Mouse (Mus musculus) hindbrain, embryonic 11.5 days (tissue): ENCODE results near the gene Xrcc1. TPM values are rescaled to one million over a fixed set of nuclear protein-coding genes. Genes with fewer than 3 reads are reported as not detected.
A peak's percentile ranks its signal among the peaks of the same experiment; 100 is the strongest.

Experiments used
- ATAC-seq: fragments of 200-750 bp; cut with Nextera tagmentation; 2 replicates; pipeline ENCODE4 v1.8.0; 2017; ENCODE audit warnings: mild to moderate bottlenecking, moderate TSS enrichment, moderate library complexity; ENCODE audit not compliant: low FRiP score
- DNase-seq: peaks from one replicate; pipeline ENCODE4 v3.0.0-alpha.2; 2015; ENCODE audit warnings: low spot score
- H3K27ac ChIP-seq: fragments of 300-500 bp; sonication (generic); 2 replicates; pipeline ENCODE4 v1.5.1; 2014; ENCODE audit warnings: mild to moderate bottlenecking, low read depth, low read length
- H3K27me3 ChIP-seq: fragments of 300-500 bp; sonication (generic); 2 replicates; pipeline ENCODE4 v1.6.1; 2014; ENCODE audit warnings: mild to moderate bottlenecking, low read length, moderate library complexity, mixed read lengths; ENCODE audit not compliant: control insufficient read depth, insufficient read depth
- H3K36me3 ChIP-seq: fragments of 300-500 bp; sonication (generic); 2 replicates; pipeline ENCODE4 v1.6.1; 2014; ENCODE audit warnings: mild to moderate bottlenecking, low read length, moderate library complexity, mixed read lengths; ENCODE audit not compliant: control insufficient read depth, insufficient read depth
- H3K4me1 ChIP-seq: fragments of 300-500 bp; sonication (generic); replicated peaks from 2 replicates; pipeline ENCODE4 v1.6.1; 2014; ENCODE audit warnings: low read length, mixed read lengths; ENCODE audit not compliant: control insufficient read depth, insufficient read depth
- H3K4me2 ChIP-seq: fragments of 300-500 bp; sonication (generic); replicated peaks from 2 replicates; pipeline ENCODE4 v1.6.1; 2014; ENCODE audit warnings: mild to moderate bottlenecking, low read depth, low read length
- H3K4me3 ChIP-seq: fragments of 300-500 bp; sonication (generic); 2 replicates; pipeline ENCODE4 v1.5.1; 2014; ENCODE audit warnings: low read depth, low read length
- H3K9ac ChIP-seq: fragments of 300-500 bp; sonication (generic); 2 replicates; pipeline ENCODE4 v1.6.1; 2014; ENCODE audit warnings: low read depth, low read length
- H3K9me3 ChIP-seq: fragments of 300-500 bp; sonication (generic); 2 replicates; pipeline ENCODE4 v1.6.1; 2016; ENCODE audit warnings: low read length; ENCODE audit not compliant: control insufficient read depth
- WGBS: fragments of 180-500 bp; shearing (Covaris S2); extraction: QIAGEN DNeasy Blood & Tissue Kit; methylation state at CpG from one replicate; pipeline ENCODE4 v1.1.7; 2014; 5-methylcytosine and 5-hydroxymethylcytosine counted together
- polyA plus RNA-seq: library from polyadenylated mRNA; unstranded; fragments of >200 nt; fragmentation: Nextera tagmentation; extraction: Ambion mirVana; gene quantifications from 2 replicates; pipeline ENCODE4 v1.2.1, GENCODE M21; 2014

The Xrcc1 gene
- polyA plus RNA-seq, 1 experiment from 2014 or later: 78.0 TPM

GRCm38 (mm10) chr7:24565627-24566026 lies 19.5 kb downstream of the Xrcc1 start:
- Histone ChIP-seq H3K27me3 (no peaks in the 10 kb centered on the region), H3K36me3 (peaks cover 13% of the 10 kb centered on the region), H3K4me2 (no peak overlapping the region), H3K27ac (no peak overlapping the region), H3K4me3 (no peak overlapping the region), H3K4me1 (no peaks in the 10 kb centered on the region), H3K9me3 (no peaks in the 10 kb centered on the region), H3K9ac (no peak overlapping the region)
- DNase-seq: no peak
- 96% methylated on average over 11 of the region's 11 CpGs for WGBS
- no peak for ATAC-seq

- 95% methylated on average over 9 of the region's 9 CpGs for WGBS
- no peak overlapping the region for H3K27ac ChIP-seq
- DNase-seq (no peak), ATAC-seq (no peak)
- H3K27me3 ChIP-seq: no peaks in the 10 kb centered on the region
- H3K9me3 ChIP-seq: no peaks in the 10 kb centered on the region
- H3K4me2 ChIP-seq: no peak overlapping the region
- H3K4me1 ChIP-seq: no peaks in the 10 kb centered on the region
- no peak overlapping the region for H3K9ac ChIP-seq
- peaks cover 12% of the 10 kb centered on the region for H3K36me3 ChIP-seq
- H3K4me3 ChIP-seq: no peak overlapping the region
Observed at GRCm38 (mm10) chr7:24566206-24566605, 20.1 kb downstream of the Xrcc1 start.

DNA sequence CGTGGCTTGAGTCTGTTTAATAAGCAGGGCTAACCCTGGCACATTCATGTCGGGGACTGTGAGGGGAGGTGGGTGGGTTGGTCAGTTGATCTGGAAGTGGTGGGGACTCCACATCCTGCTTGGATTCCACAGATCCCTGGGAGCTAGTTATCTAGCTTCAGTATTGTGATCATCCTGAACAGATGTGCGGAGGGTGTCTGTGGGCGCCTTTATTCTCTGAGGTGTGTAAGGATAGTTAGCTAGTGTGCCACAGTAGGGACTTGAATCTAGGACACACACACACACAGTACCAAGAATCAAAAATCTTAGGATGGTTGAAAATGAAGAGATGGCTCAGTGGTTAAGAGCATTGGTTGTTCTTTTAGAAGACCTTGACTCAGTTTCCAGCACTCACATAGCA lies 22.4 kb downstream of the Xrcc1 start:
- no peak for DNase-seq
- H3K9me3 ChIP-seq: no peaks in the 10 kb centered on the region
- WGBS: 90% methylated on average over 4 of the region's 4 CpGs
- H3K4me2 ChIP-seq: no peak overlapping the region
- H3K36me3 ChIP-seq: peaks cover 12% of the 10 kb centered on the region
- no peak overlapping the region for H3K27ac ChIP-seq
- H3K27me3 ChIP-seq: no peaks in the 10 kb centered on the region
- H3K4me1 ChIP-seq: no peaks in the 10 kb centered on the region
- ATAC-seq: no peak
- no peak overlapping the region for H3K9ac ChIP-seq
- no peak overlapping the region for H3K4me3 ChIP-seq

DNA sequence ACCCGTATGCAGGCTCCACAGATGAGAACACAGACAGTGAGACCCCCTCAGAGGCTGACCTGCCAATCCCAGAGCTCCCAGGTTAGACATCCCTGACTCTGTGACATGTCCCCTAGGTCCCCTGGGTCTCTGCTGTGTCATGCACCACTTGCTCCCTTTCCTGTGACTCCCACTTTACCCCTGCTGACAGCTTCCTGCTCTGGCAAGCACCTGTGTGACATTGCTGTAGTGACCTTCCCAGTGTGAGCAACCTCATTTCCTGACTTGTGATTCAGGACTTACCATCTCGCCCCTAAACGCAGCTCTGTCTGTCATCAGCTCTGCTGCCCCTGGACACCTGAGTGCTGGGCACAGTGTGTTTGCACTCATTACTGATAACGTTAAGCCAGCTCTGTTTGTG lies 25.0 kb downstream of the Xrcc1 start:
- H3K27me3 ChIP-seq: no peaks in the 10 kb centered on the region
- 84% methylated on average over 4 of the region's 4 CpGs for WGBS
- ATAC-seq (no peak), DNase-seq (no peak)
- H3K4me2 ChIP-seq: no peak overlapping the region
- H3K36me3 ChIP-seq: peaks cover 12% of the 10 kb centered on the region
- H3K9me3 ChIP-seq: no peaks in the 10 kb centered on the region
- no peak overlapping the region for H3K27ac ChIP-seq
- no peaks in the 10 kb centered on the region for H3K4me1 ChIP-seq
- H3K9ac ChIP-seq: no peak overlapping the region
- no peak overlapping the region for H3K4me3 ChIP-seq

DNA sequence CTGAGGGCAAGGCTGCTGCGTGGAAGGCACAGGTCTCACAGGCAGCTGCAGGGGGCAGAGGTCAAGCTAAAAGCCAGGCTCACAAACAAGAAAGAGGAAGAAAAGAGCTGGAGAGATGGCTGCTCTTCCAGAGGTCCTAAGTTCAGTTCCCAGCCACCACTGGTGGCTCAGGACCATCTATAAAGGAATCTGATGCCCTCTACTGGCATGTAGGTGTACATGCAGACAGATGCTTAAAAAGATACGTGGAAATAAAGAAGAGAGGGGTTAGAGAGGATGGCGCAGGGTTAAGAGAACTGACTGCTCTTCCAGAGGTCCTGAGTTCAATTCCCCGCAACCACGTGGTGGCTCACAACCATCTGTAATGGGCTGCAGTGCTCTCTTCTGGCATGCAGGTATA lies 26.4 kb downstream of the Xrcc1 start:
- DNase-seq (peak; percentile 27), ATAC-seq (0 out of 2 replicates have a peak, but pooled peaks have one; percentile 11)
- H3K27me3 ChIP-seq: no peaks in the 10 kb centered on the region
- no peaks in the 10 kb centered on the region for H3K9me3 ChIP-seq
- no peaks in the 10 kb centered on the region for H3K4me1 ChIP-seq
- WGBS: 59% methylated on average over 5 of the region's 5 CpGs
- H3K9ac ChIP-seq: no peak overlapping the region
- no peak overlapping the region for H3K27ac ChIP-seq
- peaks cover 5% of the 10 kb centered on the region for H3K36me3 ChIP-seq
- no peak overlapping the region for H3K4me3 ChIP-seq
- H3K4me2 ChIP-seq: no peak overlapping the region

- Histone ChIP-seq H3K4me3 (no peak overlapping the region), H3K9ac (no peak overlapping the region), H3K27me3 (no peaks in the 10 kb centered on the region), H3K27ac (no peak overlapping the region), H3K36me3 (no peaks in the 10 kb centered on the region), H3K9me3 (no peaks in the 10 kb centered on the region), H3K4me1 (no peaks in the 10 kb centered on the region), H3K4me2 (no peak overlapping the region)
- WGBS: 60% methylated on average over 12 of the region's 12 CpGs
- ATAC-seq: no peak
- DNase-seq: no peak
Observed at GRCm38 (mm10) chr7:24574224-24574796, 28.2 kb downstream of the Xrcc1 start.

GRCm38 (mm10) chr7:24577811-24578210 lies 31.7 kb downstream of the Xrcc1 start:
- no peak for ATAC-seq

GRCm38 (mm10) chr7:24584876-24585275 lies 38.8 kb downstream of the Xrcc1 start:
- WGBS: 89% methylated on average over 6 of the region's 6 CpGs
- no peak for ATAC-seq
- Histone ChIP-seq H3K4me2 (no peak overlapping the region), H3K9ac (no peak overlapping the region), H3K4me1 (no peaks in the 10 kb centered on the region), H3K4me3 (no peak overlapping the region), H3K27me3 (peaks cover 26% of the 10 kb centered on the region), H3K36me3 (no peaks in the 10 kb centered on the region), H3K9me3 (no peaks in the 10 kb centered on the region), H3K27ac (no peak overlapping the region)
- no peak for DNase-seq

More at GRCm38 (mm10) chr7:24577811-24578210, 31.7 kb downstream of the Xrcc1 start:
- Histone ChIP-seq H3K36me3 (no peaks in the 10 kb centered on the region), H3K27me3 (no peaks in the 10 kb centered on the region), H3K27ac (no peak overlapping the region), H3K4me2 (no peak overlapping the region), H3K4me1 (no peaks in the 10 kb centered on the region), H3K9ac (no peak overlapping the region), H3K4me3 (no peak overlapping the region), H3K9me3 (no peaks in the 10 kb centered on the region)
- 90% methylated on average over 10 of the region's 10 CpGs for WGBS
- DNase-seq: no peak

- H3K9ac ChIP-seq: no peak overlapping the region
- H3K4me3 ChIP-seq: no peak overlapping the region
- no peak overlapping the region for H3K27ac ChIP-seq
- peaks cover 26% of the 10 kb centered on the region for H3K27me3 ChIP-seq
- no peak overlapping the region for H3K4me2 ChIP-seq
- no peaks in the 10 kb centered on the region for H3K36me3 ChIP-seq
- ATAC-seq: peak; percentile 38; the same call in 1 of the 2 replicates
- 31% methylated on average over 16 of the region's 16 CpGs for WGBS
- H3K4me1 ChIP-seq: no peaks in the 10 kb centered on the region
- H3K9me3 ChIP-seq: no peaks in the 10 kb centered on the region
- no peak for DNase-seq
Observed at GRCm38 (mm10) chr7:24585995-24586394, 39.9 kb downstream of the Xrcc1 start.
